Mouse (Mus musculus): Measurements from ENCODE around the gene Plxnb2.
A peak's percentile ranks its signal among the peaks of the same experiment; 100 is the strongest.

Gene Plxnb2

DNA sequence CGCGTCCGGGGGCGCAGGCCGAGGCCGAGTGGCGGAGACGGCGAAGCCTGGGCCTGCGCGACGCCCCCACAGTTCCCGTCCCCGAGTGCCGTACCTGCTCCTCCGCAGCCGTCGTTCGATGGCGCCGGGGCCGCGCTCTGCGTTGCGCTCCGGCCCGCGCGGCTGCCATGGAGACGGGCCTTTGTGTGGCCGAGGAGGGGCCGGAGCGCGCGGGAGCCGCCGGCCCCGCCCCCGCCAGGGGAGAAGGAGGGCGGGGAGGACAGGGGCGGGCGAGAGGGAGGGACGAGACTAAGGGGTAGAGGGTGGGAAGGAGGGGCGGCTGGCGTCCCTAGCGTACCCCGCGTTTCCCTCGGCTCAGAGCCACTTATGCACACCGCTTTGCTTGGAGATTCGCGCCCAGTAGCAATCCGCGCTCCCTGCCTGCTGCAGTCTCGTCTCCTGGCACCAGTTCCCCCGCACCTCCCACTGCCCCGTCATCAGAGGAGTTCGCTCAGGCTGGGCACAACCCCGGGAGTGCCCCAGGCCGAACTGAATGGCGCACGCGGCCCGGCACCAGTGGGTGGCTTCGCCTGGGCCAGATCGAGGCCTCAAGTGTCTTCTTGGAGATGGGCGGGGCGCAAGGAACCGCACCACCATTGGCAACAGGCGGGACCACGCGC is at the start of gene Plxnb2:
Gene Plxnb2, minus strand, starts transcription at position 218 of the 659 bp plus-strand sequence.
- peak; percentile 39 to 52 for DNase-seq

DNA sequence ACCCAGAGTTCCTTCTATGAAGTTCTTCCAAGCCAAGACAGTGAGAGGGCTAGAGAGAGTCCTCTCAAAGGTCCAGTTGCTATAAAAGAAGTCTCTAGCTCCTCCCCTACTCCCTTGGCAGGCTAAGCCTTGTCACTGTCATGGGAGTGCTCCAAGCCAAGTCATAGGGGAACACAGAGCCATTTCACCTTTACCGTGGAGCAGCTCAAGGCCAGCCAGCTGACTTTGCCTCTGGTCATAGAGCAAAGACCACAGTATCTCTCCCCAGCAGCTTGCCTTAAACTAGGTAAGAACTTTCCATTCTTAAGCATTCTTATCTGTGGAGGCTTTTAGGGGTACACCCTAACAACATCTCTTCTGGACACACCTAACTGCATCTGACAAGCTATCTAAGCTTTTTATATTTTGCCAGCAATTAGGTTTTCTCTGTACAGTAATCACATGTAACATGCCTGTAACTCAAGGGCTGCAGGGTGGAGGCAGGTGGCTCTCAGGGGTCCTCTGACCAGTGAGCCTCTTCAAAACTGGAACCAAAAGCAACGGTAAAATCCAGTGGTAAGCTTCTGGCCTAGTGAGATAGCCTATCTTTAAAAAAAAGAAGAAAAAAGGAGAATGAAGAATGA is 35.1 kb upstream of the Plxnb2 start:
- DNase-seq, result no peak

DNA sequence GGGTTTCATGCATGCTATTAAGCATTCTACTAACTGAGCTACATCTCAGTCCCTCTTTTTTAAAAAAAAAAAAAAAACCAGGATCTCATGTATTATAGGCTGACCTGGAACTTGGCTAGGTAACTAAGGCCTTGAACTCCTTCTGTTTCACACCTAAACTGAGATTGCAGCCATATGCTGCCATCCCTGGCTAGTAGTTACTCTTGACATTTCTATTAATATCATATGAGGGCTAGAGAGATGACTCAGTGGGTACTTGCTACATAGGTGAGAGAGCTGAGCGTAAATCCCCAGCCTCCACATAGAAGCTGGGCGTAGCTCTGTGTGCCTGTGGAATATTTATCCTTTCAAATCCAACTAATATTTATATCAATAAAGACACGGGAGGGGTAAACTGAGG is 34.4 kb upstream of the Plxnb2 start:
- DNase-seq, result no peak

DNA sequence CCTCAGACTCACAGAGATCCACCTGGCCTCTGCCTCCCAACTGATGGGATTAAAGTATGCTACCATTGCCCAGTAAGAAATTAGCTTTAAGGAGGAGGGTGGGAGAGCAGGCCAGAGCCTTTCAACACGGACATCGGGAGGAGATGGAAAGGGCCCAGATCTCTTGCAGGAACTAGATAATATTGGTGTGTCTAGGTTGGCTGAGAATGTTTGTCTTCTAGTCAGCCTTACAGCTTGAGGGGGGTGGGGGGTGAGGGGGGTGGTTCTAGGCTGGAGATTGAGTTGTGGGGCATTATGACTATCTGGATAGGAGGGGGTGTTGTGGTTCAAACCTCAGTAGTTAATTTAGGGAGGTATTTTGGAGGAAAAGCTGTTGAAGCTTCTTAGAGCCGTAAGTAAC is 32.9 kb upstream of the Plxnb2 start:
- no peak for DNase-seq

DNA sequence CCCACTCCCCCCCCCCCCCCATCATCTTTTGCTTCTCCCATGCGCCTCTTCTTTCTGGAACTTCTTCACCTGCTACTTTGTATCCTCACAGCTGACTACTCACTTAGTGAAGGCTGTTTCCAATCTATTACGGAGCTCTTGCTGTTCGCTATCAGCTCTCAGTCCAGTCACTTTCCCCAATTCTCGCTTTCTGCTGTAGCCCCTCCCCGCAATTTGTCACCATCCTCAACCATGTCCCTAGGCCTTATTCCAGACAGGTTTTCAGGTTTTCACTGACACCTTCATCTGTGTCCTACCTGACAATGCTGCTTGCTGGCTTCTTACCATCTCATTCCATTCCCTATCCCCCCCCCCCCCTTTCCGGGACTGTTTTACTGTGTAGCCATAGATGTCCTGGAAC is 31.9 kb upstream of the Plxnb2 start:
- DNase-seq, result no peak

DNA sequence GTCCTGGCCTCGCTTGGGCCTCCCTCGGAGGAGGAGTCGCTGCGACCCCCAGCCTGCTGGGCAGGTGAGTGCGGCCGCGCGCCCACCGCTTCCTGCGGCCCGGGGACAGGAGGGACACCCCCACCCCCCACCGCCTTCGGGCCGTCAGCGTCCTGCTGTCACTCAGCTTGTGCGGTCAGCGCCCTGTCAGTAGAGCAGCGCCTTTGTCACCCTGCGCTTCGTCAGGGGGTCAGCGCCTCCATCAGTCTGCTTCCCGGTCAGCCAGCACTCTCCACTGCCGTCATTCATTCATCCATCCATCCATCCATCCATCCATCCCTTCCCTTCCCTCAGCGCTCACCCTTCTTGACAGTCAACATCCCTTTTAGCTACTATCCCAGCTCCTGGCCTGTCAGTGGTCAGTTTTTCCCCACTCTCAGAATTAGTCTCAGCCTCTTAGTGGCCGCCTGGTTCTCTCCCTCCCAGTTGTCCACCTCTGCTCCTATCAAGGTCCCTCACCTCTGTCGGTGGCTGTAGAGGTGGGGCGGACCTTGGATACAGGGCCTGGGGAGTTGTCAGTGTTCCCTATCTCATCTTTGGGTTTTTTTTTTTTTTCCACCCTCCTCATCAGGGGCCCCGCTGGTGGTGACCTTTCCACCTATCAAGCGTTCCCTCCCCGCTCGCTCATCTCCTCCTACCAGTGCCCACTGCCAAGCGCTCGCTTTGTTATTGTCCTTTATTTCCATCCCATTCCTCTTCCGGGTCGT is 31.3 kb upstream of the Plxnb2 start:
- DNase-seq, result peak; percentile 9 to 10

DNA sequence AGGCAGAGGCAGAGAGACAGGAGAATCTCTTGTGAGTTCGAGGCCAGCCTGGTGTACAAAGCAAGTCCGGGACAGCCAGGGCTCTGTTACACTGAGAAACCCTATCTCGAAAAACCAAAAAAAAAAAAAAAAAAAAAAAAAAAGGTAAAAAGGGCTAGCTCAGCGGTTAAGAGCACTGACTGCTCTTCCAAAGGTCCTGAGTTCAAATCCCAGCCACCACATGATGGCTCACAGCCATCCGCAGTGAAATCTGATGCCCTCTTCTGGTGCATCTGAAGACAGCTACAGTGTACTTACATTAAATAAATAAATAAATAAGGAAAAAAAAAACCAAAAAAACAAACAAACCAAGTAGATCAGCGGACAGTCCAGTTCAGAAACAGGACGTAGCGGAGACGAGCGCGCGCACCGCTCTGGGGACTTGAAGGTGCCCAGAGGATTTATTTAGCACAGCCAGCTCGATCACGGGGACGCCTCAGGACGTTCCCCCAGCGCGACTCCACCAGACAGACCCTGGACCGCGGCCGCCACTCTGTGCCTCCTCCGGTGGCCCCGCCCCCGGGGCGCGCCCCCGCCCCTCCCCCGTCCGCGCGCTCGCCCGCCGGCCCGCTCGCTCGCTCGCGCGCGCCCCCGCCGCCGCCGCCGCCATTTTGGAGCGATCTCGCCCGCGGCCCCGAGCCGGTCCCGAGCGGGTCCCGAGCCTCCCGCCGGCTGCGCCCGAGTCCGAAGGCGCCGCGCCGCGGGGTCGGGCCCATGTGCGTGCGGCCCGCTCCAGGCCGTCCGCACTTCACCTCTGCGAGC is 30.5 kb upstream of the Plxnb2 start, which contains the start of gene Ppp6r2:
Gene Ppp6r2, plus strand, starts transcription at position 639 of the 801 bp plus-strand sequence.
- peak; percentile 67 to 80 for DNase-seq

DNA sequence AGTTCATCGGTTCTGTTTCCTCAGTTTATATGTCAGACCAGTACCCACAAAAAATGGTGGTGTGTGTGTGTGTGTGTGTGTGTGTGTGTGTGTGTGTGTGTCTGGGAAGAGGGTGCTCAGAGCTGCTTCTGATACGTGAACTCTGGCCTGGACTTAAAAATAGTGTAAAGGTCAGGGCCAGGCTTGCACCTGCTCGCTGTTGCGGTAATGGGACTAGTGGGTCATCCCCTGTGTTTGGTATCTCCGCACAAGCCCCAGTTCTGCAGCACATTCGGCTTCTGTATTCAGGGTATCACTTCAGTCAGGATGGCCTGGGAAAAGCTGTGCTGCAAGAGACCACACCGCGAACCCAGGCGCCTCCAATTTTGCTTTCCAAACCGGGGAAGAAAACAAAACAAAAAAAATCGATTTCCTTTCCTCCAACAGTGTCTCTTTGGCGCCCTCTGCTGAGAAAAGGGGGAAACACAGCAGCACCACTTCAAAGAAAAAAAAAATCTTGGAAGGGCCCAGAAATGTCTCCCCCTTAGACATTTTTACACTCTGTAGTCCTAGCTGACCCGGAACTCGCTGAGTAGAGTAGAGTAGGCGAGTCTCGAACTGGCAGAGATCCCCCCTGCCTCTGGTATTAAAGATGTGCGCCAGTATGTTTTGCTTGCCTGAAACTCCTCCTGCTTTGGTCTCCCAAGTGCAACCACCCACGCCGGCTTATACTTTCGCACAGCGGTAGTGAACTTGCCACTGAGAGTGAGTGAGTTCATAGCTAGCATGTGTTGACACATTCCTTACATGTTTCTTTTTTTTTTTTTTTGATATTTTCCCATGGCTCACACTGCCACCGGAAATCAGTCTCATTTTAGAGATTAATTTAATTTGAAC is 29.5 kb upstream of the Plxnb2 start:
- peak; percentile 69 to 85 for DNase-seq

DNA sequence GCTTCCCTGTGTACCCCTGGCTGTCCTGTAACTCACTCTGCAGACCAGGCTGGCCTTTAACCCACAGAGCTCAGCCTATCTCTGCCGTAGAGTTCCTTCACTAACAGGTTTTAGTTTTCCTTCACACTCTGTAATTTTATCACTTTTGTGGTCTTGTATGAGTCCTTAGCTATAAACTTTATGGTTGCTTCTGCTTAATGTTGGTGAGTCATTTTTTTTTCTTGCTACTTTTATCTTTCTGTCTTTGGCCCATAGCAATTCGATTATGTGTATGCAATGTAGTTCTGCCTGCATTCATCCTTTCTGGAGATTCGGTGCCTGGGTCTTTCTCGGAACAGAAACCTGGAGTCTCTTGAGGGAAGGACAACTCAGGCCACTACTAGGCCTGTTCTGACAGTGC is 26.9 kb upstream of the Plxnb2 start:
- DNase-seq, result no peak

DNA sequence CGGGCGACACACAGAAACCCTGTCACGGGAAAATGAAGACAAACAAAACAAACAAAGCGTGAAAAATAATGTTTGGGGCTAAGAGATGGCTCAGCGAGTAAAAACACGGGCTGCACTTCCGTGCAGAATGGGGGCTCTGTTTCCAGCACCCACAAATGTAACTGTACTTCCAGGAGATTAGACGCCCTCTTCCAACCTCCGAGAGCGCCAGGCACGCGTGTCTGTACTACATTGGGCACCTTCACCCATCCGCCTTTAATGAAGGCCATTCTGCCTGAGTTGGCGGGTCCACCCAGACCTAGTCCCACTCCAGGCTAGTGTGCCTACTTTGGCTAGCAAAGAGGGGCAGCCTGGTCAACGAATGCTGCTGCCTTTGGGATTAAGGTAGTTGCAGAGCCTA is 16.5 kb upstream of the Plxnb2 start:
- DNase-seq, result no peak

DNA sequence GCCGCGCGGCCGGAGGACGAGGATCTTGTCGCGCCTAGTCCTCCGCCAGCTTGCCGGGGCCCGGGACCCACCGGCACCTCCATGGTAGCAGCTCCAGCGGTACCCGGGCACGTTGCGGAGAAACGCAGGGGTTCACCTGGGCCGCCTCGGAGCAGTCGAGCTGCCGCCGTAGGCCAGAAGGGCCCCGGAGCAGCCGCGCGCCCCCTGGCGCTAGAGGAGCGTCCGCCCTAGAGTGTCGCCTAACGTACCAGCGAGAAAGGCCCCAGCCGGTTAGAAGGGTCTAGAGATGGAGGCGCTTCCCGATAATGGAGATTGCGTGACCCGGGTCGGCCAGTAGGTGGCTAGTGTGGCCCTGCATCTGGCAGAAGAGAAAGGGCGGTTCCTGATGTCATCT is 15.7 kb upstream of the Plxnb2 start, which contains the start of gene Dennd6b:
Gene Dennd6b, minus strand, starts transcription at position 184 of the 394 bp plus-strand sequence.
- DNase-seq, result peak; percentile 95 to 96

DNA sequence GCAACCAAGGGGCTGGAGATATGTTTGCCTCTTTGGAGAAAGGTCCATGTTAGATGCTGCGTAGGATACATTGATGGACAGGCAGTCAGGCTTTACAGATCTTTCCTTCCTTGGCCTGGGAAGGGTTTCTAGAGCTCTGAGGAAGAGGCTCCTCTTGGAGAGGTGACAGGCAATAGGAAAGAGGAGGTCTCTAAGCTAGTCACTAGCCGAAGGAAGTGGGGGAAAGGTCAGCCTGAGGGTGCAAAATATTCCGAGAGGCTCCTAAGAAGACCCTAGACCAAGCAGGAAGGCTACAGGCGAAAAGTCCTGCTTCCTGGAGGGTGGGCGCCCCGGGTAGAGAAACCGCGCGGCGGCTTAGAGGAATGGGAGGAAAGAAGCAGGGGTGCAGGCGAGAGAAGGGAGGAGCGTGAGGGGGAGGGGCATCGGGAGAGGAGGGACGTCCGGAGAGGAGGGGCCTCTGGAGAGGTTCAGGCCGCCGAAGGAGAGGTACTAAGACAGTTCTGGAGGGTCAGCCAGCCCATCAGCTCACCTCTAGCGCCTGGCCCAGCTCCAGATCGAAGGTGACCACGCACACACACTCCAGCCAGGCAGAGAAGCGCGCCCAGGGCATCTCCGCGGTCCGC is 15.2 kb upstream of the Plxnb2 start:
- DNase-seq, result peak; percentile 86 to 91

DNA sequence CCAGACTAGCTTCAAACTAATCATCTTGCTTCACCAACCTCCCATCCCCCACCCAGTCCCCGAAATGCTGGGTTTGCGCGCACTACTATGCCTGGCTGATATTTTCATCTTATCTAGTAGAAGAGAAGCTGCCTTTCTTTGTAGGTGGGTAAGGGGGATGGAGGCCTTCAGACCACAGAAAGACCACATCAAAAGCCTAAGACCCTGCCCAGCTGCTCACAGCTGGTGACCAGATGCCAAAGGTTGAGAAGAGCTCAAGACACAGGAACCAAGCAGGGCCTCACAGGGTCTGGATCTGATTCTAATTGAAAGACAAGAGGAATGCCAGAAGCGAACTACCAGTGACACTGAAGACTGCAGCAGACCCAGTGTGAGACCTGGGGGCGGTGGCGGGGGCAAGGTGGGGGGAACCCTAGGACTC is 14.7 kb upstream of the Plxnb2 start:
- DNase-seq, result no peak

DNA sequence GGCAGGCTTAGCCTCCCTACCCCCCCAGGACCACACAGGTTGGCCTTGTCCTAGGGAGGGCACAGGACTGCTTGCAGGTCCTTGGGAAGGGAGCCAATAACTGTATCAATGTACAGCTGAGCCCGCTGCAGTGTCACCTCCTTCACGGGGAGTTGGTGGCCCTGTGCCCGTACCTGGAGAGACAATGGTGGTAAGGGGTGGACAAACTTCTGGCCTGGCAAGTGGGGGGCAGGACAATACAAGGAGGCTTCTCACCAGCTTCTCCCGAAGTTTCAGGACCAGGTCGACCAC is 4.3 kb upstream of the Plxnb2 start:
- no peak for DNase-seq

DNA sequence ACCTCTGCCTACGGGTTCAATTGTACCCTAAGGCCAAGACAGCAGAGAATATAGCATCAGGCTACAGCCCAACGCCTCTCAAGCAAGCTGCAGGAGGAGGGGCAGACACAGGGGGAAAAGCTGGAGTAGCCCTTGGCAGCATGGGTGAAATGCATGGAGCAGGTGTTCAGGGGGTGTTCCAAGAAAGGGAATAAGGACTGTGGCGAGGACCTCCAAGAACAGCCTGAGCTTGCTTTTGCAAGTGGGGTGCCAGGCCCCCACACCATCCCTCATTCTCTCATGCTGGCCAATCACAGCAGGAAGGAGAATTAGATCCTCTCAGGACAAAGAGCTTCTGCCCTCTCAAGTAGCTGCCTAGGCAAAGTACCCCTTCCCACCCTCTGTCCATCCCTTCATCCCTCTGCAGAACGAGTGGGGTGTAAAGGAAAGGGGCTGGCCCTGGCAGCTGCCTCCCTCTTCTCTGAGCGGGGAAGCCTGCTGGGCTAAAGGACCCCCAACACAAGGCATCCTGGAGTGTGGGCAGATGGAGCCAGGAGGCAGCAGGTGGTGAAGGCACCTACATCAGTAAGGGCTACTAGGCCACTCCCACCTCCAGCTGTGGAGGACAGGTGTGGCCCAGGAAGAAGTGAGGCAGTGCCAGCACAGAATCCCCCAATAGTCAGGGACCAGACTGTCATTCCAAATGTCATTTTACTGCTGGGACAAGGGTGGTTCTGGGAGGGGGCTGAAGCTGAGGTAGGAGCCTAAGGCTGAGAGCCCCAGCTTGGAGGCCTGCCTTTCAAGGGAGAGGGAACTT is 3.8 kb upstream of the Plxnb2 start:
- DNase-seq, result no peak

DNA sequence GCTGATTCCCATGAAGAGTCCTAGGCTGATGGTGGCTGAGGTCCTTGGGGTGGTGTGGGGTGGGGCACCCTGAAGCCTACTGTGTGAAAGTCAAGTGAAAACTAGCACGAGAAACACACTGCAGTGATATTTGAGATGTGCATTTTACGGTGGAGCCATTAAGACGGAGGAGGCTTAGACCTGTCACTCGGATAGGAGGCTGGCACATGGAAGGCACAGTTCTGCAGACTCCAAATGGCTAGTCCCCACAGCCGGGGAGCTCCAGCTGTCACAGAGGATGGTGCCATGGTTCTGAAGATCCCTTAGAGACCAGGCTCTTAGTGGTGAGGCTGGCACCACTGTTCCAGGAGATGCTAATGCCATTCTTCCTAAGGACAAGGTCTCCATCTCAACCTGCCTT is 2.3 kb upstream of the Plxnb2 start:
- DNase-seq, result no peak

DNA sequence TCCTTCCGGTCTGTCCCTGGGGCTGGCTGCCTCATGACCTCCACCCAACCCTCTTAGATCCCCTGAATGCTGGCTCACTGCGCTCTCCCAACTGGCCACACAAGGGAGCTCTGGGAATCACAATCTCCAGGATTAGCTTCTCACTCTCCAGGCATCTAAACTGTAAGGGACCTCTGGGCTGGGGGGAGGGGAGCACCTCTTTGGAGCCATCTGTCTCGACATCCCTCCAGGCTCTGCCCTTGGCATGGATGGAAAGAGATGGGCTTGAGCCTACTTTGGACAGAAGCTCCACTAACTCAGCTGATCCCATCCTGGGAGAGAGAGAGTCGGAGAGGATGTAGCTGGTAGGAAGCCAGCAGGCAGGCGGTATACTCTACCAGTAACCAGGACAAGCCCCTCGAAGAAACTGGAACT is 1.7 kb upstream of the Plxnb2 start:
- DNase-seq, result no peak

DNA sequence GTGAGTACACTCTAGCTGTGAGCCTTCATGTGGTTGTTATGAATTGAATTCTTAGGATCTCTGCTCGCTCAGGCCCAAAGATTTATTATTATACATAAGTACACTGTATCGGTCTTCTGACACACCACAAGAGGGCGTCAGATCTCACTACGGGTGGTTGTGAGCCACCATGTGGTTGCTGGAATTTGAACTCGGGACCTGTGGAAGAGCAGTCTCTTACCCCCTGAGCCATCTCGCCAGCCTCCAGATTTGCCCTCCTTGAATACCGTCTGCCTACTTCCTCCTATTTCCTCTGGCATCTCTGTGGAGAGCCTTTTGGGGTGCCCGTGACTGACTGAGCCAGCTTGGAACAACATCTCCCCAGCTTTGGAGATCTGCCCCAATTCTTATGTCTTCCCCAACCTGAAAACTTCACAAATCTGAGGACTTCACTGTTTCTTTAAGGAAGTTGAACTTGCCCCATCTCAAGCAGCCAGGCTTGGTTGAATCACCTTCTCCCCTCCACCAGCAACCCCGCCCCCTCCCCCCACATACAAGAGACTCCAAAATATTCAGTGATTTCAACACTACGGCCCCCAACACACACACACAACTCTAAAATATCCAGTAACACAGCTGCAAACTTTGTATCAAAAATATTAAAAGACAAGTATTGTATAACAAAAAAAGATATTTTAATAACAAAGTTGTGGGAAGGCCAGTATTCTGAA is 1.1 kb upstream of the Plxnb2 start:
- DNase-seq, result no peak

DNA sequence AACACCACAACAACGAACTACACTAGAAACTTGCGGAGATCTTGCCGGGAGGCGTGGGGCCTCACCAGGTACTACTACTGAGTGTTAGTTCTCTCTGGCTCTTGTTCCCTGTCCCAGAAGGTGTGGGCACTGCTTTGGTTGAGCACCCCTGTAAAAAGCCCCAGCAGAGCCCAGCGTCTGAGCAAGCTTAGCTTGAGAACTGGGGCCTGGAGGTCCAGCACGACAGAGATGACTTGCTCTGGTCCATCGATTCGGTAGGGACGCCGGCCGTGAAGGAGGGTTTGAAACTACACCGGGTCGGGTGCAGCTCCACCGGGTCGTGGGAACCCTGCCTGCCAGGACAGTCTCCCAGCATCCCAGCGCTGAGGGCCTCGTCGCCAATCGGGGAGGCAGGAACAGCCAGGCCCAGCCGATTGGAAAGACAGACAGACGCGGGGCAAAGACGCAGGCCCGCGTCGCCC is 477 bp downstream of the Plxnb2 start:
- DNase-seq, result no peak

DNA sequence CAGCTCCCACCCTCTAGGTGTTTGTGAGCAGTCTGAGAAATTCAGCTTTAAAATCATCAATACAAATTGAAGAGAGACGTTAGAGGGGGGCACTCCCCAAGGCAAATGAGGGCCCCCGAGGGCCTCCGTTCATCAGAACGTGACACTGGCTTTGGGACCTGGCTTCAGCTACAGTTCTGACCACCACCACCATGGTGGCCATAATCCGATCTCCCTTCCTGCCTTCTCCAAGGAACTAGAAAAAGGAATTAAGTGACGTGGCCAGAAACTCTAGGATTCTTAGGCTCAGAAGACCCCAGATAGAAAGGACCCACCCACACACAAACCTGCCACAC is 991 bp downstream of the Plxnb2 start:
- no peak for DNase-seq

All from spleen, adult 18-20 months (tissue).